Mouse (Mus musculus): ENCODE results near the gene Wwox.
A peak's percentile ranks its signal among the peaks of the same experiment; 100 is the strongest.

Wwox gene

DNA sequence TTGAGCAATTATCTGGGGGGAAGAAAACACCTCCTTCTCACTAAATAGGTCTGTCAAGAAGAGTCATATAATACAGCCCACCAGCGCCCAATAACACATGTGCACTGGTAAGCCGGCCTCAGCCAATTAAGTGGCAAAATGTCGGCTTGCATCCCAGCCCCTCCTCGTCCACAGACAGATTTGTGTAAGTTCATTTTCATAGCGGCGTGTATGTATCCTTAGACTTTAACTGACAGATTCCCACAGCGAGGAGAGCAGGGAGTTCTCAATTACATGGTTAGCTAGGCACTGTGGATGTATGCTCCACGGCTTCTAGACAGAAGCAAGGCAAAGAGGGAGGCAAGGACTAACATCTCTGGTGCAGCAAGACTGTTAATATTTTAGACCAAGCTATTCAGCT lies 702.2 kb downstream of the Wwox start:
- TF ChIP-seq GATA4 (IDR thresholded peaks at IDR 0.05; ENCODE audit: insufficient replicate concordance, low read length): no peak

GRCm38 (mm10) chr8:115143530-115144320 lies 704.3 kb downstream of the Wwox start:
- TF ChIP-seq GATA4 (IDR thresholded peaks at IDR 0.05; ENCODE audit: insufficient replicate concordance, low read length): no peak

DNA sequence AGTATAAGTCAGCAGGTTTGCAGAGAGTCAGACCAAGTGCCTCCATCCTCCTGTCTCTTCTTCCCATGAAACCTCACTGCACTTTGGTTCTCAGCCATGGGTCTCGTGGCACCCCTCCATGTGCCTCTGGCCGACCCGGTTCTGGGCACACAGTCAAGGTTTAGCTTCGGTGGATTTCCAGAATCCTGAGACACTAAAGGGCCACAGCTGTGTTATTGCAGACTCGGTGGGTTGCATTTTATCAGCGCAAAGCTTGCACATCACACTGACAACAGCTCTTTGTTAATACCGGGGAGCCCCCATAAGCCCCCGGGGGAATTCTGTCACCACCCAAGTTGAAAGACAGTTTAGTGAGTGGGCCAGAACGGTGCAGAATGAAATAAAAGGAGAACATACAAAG lies 707.6 kb downstream of the Wwox start:
- TF ChIP-seq GATA4 (IDR thresholded peaks at IDR 0.05; ENCODE audit: insufficient replicate concordance, low read length): no peak

DNA sequence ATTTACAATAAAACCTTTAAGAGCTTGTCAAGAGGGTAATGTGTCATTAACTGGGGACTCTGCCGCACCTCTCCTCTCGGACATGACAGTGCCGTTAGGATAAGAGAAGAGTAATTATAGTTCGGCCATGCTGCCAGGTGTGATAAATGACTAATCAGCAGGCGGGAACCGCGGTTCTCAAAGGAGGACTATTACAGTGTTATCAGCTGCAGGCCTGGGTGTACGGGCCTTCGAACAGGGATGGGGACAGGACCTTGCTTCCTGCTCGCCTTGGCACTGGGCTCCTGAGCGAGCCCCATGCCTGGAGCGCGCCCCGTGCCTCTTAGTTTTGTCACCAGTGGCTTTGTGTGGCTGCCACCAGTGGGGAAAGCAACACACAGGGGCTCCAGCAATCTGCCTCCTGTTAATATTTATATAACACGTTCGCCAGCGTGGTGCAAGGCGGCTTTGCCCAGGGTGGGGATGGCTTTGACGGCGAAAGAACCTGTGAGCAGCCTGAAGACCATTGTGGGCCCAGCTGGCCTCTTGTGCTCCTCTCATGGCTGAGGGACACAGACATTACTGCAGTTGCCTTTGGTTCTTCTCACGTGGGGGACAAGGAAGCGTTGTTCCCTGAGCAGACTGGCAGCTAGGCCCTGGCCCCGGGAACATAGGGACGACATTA lies 711.1 kb downstream of the Wwox start:
- TF ChIP-seq GATA4 (IDR thresholded peaks at IDR 0.05; ENCODE audit: insufficient replicate concordance, low read length): no peak

- TF ChIP-seq GATA4 (IDR thresholded peaks at IDR 0.05; ENCODE audit: insufficient replicate concordance, low read length): no peak
Observed at GRCm38 (mm10) chr8:115151416-115151815, 712.0 kb downstream of the Wwox start.

GRCm38 (mm10) chr8:115154096-115154495 lies 714.6 kb downstream of the Wwox start:
- TF ChIP-seq GATA4 (IDR thresholded peaks at IDR 0.05; ENCODE audit: insufficient replicate concordance, low read length): no peak

GRCm38 (mm10) chr8:115156142-115156541 lies 716.7 kb downstream of the Wwox start:
- no peak for TF ChIP-seq GATA4 (IDR thresholded peaks at IDR 0.05; ENCODE audit: insufficient replicate concordance, low read length)

GRCm38 (mm10) chr8:115157977-115158720 lies 718.7 kb downstream of the Wwox start:
- TF ChIP-seq GATA4 (IDR thresholded peaks at IDR 0.05; ENCODE audit: insufficient replicate concordance, low read length): no peak

GRCm38 (mm10) chr8:115158721-115159111 lies 719.3 kb downstream of the Wwox start:
- no peak for TF ChIP-seq GATA4 (IDR thresholded peaks at IDR 0.05; ENCODE audit: insufficient replicate concordance, low read length)

GRCm38 (mm10) chr8:115159208-115159607 lies 719.8 kb downstream of the Wwox start:
- TF ChIP-seq GATA4 (IDR thresholded peaks at IDR 0.05; ENCODE audit: insufficient replicate concordance, low read length): no peak

- peak; percentile 57; the same call in 1 of the 2 replicates for TF ChIP-seq GATA4 (IDR thresholded peaks at IDR 0.05; ENCODE audit: insufficient replicate concordance, low read length)
Observed at GRCm38 (mm10) chr8:115159711-115160374, 720.4 kb downstream of the Wwox start.

GRCm38 (mm10) chr8:115160407-115160806 lies 721.0 kb downstream of the Wwox start:
- TF ChIP-seq GATA4 (IDR thresholded peaks at IDR 0.05; ENCODE audit: insufficient replicate concordance, low read length): no peak

- no peak for TF ChIP-seq GATA4 (IDR thresholded peaks at IDR 0.05; ENCODE audit: insufficient replicate concordance, low read length)
Observed at GRCm38 (mm10) chr8:115161520-115161919, 722.1 kb downstream of the Wwox start.

GRCm38 (mm10) chr8:115164872-115165271 lies 725.4 kb downstream of the Wwox start:
- no peak for TF ChIP-seq GATA4 (IDR thresholded peaks at IDR 0.05; ENCODE audit: insufficient replicate concordance, low read length)

- TF ChIP-seq GATA4 (IDR thresholded peaks at IDR 0.05; ENCODE audit: insufficient replicate concordance, low read length): no peak
Observed at GRCm38 (mm10) chr8:115173634-115174081, 734.2 kb downstream of the Wwox start.
